Mouse (Mus musculus): ENCODE measurements around the gene Gabpa.
A peak's percentile ranks its signal among the peaks of the same experiment; 100 is the strongest.

The Gabpa gene

DNA sequence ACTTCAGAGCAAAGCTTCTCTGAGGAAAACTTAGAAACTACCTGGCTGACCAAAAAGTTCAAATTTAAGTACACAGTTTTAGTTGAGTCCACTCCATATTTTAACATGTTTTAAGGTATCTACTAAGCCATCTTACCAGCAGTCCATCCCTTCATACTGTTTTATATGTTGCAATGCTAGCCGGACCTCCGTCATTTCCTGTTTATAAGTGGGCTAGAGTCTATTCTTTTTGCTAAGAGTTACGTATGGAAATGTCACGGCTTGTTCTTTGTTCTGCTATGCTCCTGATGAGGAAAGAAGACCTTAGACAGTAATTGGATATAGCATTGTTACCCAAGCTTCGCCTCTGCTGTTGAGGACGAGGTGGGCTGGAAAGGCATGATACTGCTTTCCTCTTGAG lies 18.8 kb downstream of the Gabpa start:
- DNase-seq (ENCODE audit: low read depth in 2 of 2, low spot score in 2 of 2), result no peak

GRCm38 (mm10) chr16:84864656-84865055 lies 29.9 kb downstream of the Gabpa start:
- no peak for DNase-seq (ENCODE audit: low read depth in 2 of 2, low spot score in 2 of 2)

DNA sequence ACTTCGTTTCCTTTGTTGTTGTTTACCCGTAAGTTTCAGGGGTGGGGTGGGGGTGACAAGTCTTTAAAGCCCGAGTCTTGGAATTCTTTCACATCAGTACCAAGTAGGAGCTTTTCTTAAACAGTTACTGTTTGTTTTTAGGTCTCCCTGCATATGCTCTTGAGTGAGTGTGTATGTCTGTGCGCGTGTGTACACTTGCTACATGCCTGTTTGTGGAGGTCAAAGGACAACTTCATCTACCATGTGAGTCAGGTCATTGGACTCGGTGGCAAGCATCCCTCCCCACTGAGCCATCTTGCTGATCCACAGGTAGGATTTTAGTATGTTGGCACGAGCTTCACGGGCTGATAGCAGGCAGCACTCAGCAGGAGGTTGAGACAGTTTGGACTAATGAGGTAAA lies 39.1 kb downstream of the Gabpa start:
- no peak for DNase-seq (ENCODE audit: low read depth in 2 of 2, low spot score in 2 of 2)

- no peak for DNase-seq (ENCODE audit: low read depth in 2 of 2, low spot score in 2 of 2)
Measured at GRCm38 (mm10) chr16:84875012-84875717, 40.4 kb downstream of the Gabpa start.

GRCm38 (mm10) chr16:84875718-84876035 lies 41.0 kb downstream of the Gabpa start:
- DNase-seq (ENCODE audit: low read depth in 2 of 2, low spot score in 2 of 2), result no peak

- DNase-seq (ENCODE audit: low read depth in 2 of 2, low spot score in 2 of 2), result no peak
Measured at GRCm38 (mm10) chr16:84876082-84876481, 41.4 kb downstream of the Gabpa start.

DNA sequence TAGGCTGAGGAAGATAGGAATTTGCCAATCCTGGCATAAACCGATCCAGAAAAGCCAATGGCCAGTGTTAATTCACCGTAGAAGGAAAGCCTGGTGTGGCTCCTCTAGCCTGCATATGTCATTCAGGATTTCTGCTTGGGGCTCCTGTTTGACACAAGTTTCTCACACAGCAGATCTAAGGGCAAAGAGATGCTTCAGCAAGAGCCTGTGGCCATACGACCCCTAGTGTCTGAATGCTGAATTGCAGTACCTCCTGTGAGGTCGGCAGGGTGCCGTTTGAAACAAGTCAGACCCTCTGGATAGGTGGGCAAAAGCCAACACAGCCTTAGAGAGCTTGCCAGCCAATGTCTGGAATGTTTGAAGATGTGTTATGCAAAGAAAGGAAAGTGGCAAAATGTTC lies 44.4 kb downstream of the Gabpa start:
- peak; percentile 58 to 68 for DNase-seq (ENCODE audit: low read depth in 2 of 2, low spot score in 2 of 2)

DNA sequence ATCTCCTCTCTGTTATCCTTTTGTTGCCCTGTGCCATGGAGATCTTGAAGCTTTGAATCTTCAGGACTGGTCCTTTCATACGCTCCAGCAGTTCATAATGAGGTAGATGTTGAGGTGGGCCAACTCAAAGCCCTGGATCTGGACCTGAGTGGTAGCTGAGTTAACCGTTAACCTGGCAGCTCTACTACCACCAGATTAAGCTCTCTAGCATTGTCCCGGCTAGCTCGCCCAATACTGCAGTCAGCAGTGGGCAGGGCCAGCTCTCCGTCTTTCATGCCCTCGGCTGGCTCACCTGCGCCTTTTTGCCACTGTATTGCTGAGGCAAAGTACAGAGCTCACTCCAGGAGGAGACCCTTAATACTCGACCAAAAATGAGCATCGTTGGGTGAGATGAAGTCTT lies 46.4 kb downstream of the Gabpa start:
- no peak for DNase-seq (ENCODE audit: low read depth in 2 of 2, low spot score in 2 of 2)

DNA sequence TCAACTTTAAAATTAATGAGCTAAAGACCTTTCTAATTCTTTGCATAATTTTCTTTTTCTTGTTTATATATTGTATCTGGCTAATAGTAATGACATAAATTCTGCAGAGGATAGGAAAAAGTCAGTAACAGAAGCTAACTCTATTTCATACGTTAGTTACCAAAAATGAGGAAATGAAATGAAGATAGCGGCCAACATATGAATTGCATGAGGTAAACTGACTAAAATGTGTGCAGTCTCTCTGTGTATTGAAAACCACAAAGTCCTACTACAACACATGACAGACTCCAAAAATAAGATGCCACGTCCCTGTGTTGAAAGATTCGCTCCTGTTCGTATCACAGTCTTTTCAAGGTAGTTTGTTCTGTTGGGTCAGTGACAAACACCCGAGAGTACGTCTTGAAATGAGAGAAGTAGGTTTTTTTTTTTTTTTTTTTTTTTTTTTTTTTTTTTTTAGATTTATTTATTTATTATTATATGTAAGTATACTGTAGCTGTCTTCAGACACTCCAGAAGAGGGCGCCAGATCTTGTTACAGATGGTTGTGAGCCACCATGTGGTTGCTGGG lies 47.1 kb downstream of the Gabpa start:
- DNase-seq (ENCODE audit: low read depth in 2 of 2, low spot score in 2 of 2), result no peak

- DNase-seq (ENCODE audit: low read depth in 2 of 2, low spot score in 2 of 2), result no peak
Measured at GRCm38 (mm10) chr16:84884572-84884971, 49.8 kb downstream of the Gabpa start.

DNA sequence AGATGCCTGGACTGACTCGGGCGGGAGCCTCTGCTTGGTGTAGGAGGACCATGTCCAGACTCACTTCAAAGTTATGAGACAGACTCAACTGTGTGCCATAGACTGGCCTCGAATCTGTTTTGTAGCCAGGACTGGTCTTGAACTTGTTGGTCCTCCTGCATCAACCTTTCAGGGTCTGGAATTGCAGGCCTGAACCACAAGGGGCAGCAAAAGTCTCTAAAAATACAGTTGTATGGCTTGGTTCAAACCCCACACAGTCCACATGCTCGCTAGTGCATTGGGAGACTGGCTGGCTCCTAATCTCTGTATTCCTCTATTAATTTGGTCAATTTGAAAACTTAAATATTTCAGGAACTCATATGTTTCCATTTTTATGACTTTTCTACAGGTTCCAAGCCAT lies 68.3 kb downstream of the Gabpa start:
- DNase-seq (ENCODE audit: low read depth in 2 of 2, low spot score in 2 of 2), result no peak

DNA sequence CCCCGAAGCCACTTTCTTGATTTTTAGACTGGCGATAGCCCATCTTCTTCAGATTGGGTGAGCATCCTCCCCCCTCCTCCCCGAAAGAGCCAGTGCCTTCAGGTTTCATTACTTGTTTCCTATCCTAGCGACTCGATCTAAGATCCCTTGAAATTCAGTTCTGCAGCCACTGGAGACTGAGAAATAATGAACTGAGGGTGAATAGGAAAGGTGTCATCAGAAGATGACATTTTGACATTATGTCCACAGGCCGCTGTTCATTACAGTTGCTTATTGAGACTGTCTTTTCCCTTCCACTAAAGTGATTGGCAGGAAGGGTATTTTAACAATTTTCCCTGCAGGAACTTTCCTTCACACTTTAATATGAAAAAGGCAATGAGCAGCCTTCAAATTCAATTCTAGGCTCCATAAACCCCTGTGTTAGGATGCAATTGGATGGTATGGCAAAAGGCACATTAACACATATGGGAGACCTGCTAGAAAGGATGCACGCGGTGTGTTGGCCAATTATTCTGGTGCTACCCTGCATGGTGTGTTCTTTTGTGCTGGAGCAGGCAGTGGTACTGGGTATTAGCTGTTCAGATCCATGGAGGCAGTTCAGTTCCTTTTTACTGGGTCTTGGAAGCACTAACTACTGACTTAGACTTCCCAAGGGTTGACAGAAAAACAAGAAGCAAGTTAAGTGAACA lies 76.9 kb downstream of the Gabpa start:
- no peak for DNase-seq (ENCODE audit: low read depth in 2 of 2, low spot score in 2 of 2)
